Mouse (Mus musculus) embryonic facial prominence, embryonic 11.5 days (tissue): ENCODE measurements around the gene Slc16a12. TPM values are rescaled to one million over a fixed set of nuclear protein-coding genes. Genes with fewer than 3 reads are reported as not detected.
"Not testable (repeated sequence)": the region's sequence is repeated elsewhere in the genome, so short reads cannot be mapped to it uniquely, and the experiment has no call there.

Source experiments
- ATAC-seq: fragments of 200-750 bp; cut with Nextera tagmentation; replicated peaks from 2 replicates; pipeline ENCODE4 v1.8.0; 2017; ENCODE audit warnings: low read depth; ENCODE audit not compliant: insufficient number of reproducible peaks, low FRiP score, low TSS enrichment
- DNase-seq: peaks from one replicate; pipeline ENCODE4 v3.0.0-alpha.2; 2015; ENCODE audit warnings: low spot score
- H3K27ac ChIP-seq: fragments of 300-500 bp; sonication (generic); replicated peaks from 2 replicates; pipeline ENCODE4 v1.5.1; 2014; ENCODE audit warnings: mild to moderate bottlenecking, low read depth, low read length, control low read depth
- H3K27me3 ChIP-seq: fragments of 300-500 bp; sonication (generic); 2 replicates; pipeline ENCODE4 v1.6.1; 2014; ENCODE audit warnings: mild to moderate bottlenecking, low read length, moderate library complexity, mixed read lengths; ENCODE audit not compliant: control insufficient read depth, insufficient read depth
- H3K36me3 ChIP-seq: fragments of 300-500 bp; sonication (generic); replicated peaks from 2 replicates; pipeline ENCODE4 v1.6.1; 2014; ENCODE audit warnings: low read depth, mild to moderate bottlenecking, low read length, moderate library complexity, mixed read lengths; ENCODE audit not compliant: control insufficient read depth, insufficient read depth
- H3K4me1 ChIP-seq: fragments of 300-500 bp; sonication (generic); 2 replicates; pipeline ENCODE4 v1.6.1; 2014; ENCODE audit warnings: low read length, mixed read lengths; ENCODE audit not compliant: control insufficient read depth, insufficient read depth
- H3K4me2 ChIP-seq: fragments of 300-500 bp; sonication (generic); 2 replicates; pipeline ENCODE4 v1.6.1; 2014; ENCODE audit warnings: low read depth, mild to moderate bottlenecking, control low read depth, low read length, moderate library complexity
- H3K4me3 ChIP-seq: fragments of 300-500 bp; sonication (generic); 2 replicates; pipeline ENCODE4 v1.5.1; 2014; ENCODE audit warnings: low read depth, low read length, control low read depth
- H3K9ac ChIP-seq: fragments of 300-500 bp; sonication (generic); replicated peaks from 2 replicates; pipeline ENCODE4 v1.6.1; 2014; ENCODE audit warnings: mild to moderate bottlenecking, control low read depth, low read length
- H3K9me3 ChIP-seq: fragments of 300-500 bp; sonication (generic); replicated peaks from 2 replicates; pipeline ENCODE4 v1.6.1; 2016; ENCODE audit warnings: mild to moderate bottlenecking, low read length, inconsistent platforms, mixed read lengths; ENCODE audit not compliant: control insufficient read depth
- WGBS: fragments of 180-500 bp; shearing (Covaris S2); extraction: QIAGEN DNeasy Blood & Tissue Kit; methylation state at CpG from one replicate; pipeline ENCODE4 v1.1.7; 2014; 5-methylcytosine and 5-hydroxymethylcytosine counted together
- polyA plus RNA-seq: library from polyadenylated mRNA; unstranded; fragments of >200 nt; fragmentation: Nextera tagmentation; extraction: Ambion mirVana; gene quantifications from 2 replicates; pipeline ENCODE4 v1.2.1, GENCODE M21; 2014

The Slc16a12 gene
- polyA plus RNA-seq, 1 experiment from 2014 or later, result 1.1 TPM

DNA sequence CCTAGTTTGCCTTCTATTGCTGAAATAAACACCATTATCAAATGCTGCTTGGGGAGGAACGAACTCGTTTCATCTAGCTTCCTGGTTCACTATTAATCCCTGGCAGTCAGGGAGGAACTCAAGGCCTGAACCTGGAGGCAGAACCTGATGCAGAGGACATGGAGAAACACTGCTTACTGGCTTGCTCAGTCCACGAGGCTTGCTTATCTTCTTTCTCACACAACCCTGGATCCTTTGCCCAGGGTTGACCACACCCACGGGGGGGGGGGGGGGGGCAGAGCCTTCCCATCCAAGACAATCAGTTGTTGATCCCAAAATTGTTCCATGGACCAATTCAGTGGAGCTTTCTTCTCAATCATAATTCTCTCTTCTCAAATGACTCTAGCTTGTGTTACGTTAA is 84.3 kb downstream of the Slc16a12 start:
- H3K4me2 ChIP-seq, result no peak overlapping the region
- no peaks in the 10 kb centered on the region for H3K9me3 ChIP-seq
- H3K9ac ChIP-seq, result no peak overlapping the region
- WGBS, result 51% methylated on average over 5 of the region's 5 CpGs
- H3K27ac ChIP-seq, result no peak overlapping the region
- no peaks in the 10 kb centered on the region for H3K27me3 ChIP-seq
- no peak for DNase-seq
- no peak for ATAC-seq
- no peaks in the 10 kb centered on the region for H3K4me1 ChIP-seq
- H3K36me3 ChIP-seq, result no peaks in the 10 kb centered on the region
- H3K4me3 ChIP-seq, result no peak overlapping the region

GRCm38 (mm10) chr19:34662067-34662507 is 85.0 kb downstream of the Slc16a12 start:
- Histone ChIP-seq H3K4me3 (peak overlapping the region; percentile 12), H3K4me1 (no peaks in the 10 kb centered on the region), H3K4me2 (peak overlapping the region; percentile 32), H3K9ac (no peak overlapping the region), H3K9me3 (no peaks in the 10 kb centered on the region), H3K27ac (no peak overlapping the region), H3K36me3 (no peaks in the 10 kb centered on the region), H3K27me3 (no peaks in the 10 kb centered on the region)
- peak; percentile 92 for ATAC-seq
- 16% methylated on average over 13 of the region's 13 CpGs for WGBS
- peak; percentile 79 for DNase-seq

DNA sequence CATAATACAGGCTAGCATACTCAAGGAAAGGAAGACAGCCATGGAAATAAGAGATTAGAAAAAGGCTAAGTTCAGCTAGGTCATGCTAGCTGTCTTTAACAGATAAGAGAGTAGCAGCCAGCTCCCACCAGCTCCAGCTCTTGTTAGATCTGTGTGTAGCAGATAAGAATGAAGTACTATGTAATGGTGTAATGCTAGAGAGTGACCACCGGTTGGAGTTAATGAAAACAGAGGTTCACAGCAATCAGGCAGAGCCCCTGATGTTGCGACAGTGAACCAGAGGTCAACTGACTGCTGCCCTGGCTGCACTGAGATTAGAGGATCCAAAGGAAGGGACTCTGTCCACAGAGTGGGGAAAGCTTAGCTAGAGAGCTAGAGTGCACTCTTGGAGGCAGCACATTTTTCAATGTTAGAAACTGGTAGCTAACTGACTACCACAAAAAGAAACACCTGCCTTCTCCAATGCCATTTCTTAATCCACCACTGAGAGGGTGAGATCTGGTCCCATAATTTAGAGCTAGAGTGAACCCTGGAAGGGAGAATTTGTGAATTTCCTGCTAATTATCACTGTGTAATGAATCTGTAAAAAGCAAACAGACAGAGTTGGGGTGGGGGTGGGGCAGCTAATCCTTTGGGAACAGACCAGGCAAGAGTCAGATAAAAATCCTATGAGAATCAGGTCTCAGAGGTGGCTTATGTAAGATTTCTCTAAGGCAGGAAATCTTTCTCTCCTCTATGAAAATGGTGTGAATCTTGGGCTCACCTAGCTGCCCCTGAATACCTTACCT is 90.4 kb downstream of the Slc16a12 start:
- Histone ChIP-seq H3K9me3 (no peaks in the 10 kb centered on the region), H3K9ac (no peak overlapping the region), H3K4me3 (no peak overlapping the region), H3K36me3 (no peaks in the 10 kb centered on the region), H3K27ac (no peak overlapping the region), H3K4me1 (no peaks in the 10 kb centered on the region), H3K27me3 (no peaks in the 10 kb centered on the region), H3K4me2 (no peak overlapping the region)
- DNase-seq (no peak), ATAC-seq (no peak; the same call in 1 of the 2 replicates)
- 27% methylated on average over 2 of the region's 2 CpGs for WGBS

DNA sequence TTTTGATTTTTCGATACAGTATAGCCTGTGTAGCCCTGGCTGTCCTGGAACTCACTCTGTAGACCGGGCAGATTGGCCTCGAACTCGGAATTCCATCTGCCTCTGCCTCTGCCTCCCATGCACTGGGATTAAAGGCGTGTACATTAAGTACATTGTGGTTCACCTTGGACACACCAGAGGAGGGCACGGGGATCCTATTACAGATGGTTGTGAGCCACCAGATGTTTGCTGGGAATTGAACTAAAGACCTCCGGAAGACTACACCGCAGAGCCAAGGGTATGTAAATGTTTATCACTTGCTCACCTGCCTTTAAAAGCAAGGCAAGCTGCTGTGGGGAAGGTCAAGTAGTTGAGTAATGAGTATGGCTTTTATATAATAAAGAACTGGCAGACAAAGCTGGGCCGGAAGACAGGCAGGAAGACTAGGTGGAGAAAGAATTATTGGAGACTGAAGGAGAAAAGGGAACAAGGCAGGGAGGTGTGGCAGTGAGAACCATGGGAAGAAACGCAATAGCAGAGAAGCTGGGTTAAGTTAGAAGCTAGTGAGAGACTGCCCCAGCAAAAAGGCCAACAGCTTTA is 91.8 kb downstream of the Slc16a12 start:
- Histone ChIP-seq H3K36me3 (no peaks in the 10 kb centered on the region), H3K4me1 (no peaks in the 10 kb centered on the region), H3K27me3 (no peaks in the 10 kb centered on the region), H3K27ac (no peak overlapping the region), H3K4me3 (no peak overlapping the region), H3K9me3 (no peaks in the 10 kb centered on the region), H3K4me2 (no peak overlapping the region), H3K9ac (no peak overlapping the region)
- ATAC-seq (no peak), DNase-seq (no peak)
- WGBS, result 83% methylated on average over 10 of the region's 10 CpGs

- Histone ChIP-seq H3K4me2 (no peak overlapping the region), H3K4me3 (no peak overlapping the region), H3K9ac (no peak overlapping the region), H3K27me3 (no peaks in the 10 kb centered on the region), H3K36me3 (no peaks in the 10 kb centered on the region), H3K9me3 (no peaks in the 10 kb centered on the region), H3K4me1 (no peaks in the 10 kb centered on the region), H3K27ac (no peak overlapping the region)
- 87% methylated on average over 6 of the region's 6 CpGs for WGBS
- no peak for DNase-seq
- ATAC-seq, result no peak
Observed at GRCm38 (mm10) chr19:34650997-34651396, 96.1 kb downstream of the Slc16a12 start.

DNA sequence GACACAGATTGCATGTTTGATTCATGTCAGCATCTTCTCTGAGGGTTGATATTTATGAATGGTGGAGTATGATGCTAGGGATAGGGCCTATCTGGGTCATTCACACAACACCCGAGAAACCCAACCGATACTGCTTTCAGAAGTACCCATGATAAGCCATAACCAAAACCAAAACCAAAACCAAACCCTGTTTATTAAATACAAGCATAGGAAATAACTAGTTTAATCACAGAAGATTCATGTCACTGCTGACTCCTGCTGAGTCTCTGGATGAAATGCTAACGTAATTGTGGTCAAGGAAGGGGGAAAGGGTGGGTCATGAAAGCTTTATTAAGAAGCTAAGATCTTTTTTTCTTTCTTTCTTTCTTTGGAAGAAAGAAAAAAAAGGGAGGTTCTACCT is 96.8 kb downstream of the Slc16a12 start:
- H3K27ac ChIP-seq, result no peak overlapping the region
- no peaks in the 10 kb centered on the region for H3K27me3 ChIP-seq
- H3K4me2 ChIP-seq, result no peak overlapping the region
- H3K4me1 ChIP-seq, result no peaks in the 10 kb centered on the region
- no peaks in the 10 kb centered on the region for H3K9me3 ChIP-seq
- no peak overlapping the region for H3K4me3 ChIP-seq
- no peak for ATAC-seq
- 89% methylated on average over 3 of the region's 3 CpGs for WGBS
- no peak overlapping the region for H3K9ac ChIP-seq
- DNase-seq, result no peak
- no peaks in the 10 kb centered on the region for H3K36me3 ChIP-seq

DNA sequence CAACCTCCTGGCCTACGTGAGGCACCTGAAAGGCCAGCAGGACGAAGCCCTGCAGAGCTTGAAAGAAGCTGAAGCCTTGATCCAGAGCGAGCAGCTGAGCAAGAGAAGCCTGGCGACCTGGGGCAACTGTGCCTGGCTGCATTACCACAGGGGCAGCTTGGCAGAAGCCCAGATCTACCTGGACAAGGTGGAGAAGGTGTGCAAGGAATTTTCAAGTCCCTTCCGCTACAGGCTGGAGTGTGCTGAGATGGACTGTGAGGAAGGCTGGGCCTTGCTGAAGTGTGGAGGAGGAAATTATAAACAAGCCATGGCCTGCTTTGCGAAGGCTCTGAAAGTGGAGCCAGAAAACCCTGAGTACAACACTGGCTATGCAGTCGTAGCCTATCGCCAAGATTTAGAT is 99.5 kb downstream of the Slc16a12 start:
- H3K27me3 ChIP-seq, H3K27ac ChIP-seq, DNase-seq, ATAC-seq, H3K9ac ChIP-seq, H3K9me3 ChIP-seq, H3K36me3 ChIP-seq, H3K4me2 ChIP-seq, H3K4me3 ChIP-seq, H3K4me1 ChIP-seq: not testable (repeated sequence)
- 81% methylated on average over 7 of the region's 8 CpGs for WGBS

DNA sequence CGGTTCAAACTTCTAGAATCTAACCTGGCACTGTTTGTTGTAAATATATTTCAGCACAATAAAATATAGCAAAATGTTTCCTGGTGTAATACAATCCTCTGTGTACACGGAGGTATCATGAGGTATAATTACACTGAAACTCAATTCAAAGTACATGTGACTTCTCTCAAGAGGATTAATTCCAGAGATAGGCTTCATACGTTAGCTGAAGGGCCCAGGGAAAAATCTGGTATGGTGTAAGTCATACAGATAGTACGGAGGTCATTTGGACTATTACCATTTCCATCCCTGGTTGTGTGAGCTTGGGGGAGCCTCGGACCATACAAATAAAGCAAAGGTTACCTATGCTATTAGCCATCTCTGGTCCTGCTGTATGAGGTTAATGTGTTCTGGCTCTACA is 104.5 kb downstream of the Slc16a12 start:
- Histone ChIP-seq H3K4me1 (no peaks in the 10 kb centered on the region), H3K27me3 (no peaks in the 10 kb centered on the region), H3K9ac (no peak overlapping the region), H3K9me3 (no peaks in the 10 kb centered on the region), H3K27ac (no peak overlapping the region), H3K36me3 (no peaks in the 10 kb centered on the region), H3K4me2 (no peak overlapping the region), H3K4me3 (no peak overlapping the region)
- DNase-seq (no peak), ATAC-seq (no peak)
- WGBS, result 76% methylated on average over 5 of the region's 5 CpGs
